Mouse (Mus musculus): Measurements from ENCODE around the gene Ash1l.
A peak's percentile ranks its signal among the peaks of the same experiment; 100 is the strongest.

Gene Ash1l

DNA sequence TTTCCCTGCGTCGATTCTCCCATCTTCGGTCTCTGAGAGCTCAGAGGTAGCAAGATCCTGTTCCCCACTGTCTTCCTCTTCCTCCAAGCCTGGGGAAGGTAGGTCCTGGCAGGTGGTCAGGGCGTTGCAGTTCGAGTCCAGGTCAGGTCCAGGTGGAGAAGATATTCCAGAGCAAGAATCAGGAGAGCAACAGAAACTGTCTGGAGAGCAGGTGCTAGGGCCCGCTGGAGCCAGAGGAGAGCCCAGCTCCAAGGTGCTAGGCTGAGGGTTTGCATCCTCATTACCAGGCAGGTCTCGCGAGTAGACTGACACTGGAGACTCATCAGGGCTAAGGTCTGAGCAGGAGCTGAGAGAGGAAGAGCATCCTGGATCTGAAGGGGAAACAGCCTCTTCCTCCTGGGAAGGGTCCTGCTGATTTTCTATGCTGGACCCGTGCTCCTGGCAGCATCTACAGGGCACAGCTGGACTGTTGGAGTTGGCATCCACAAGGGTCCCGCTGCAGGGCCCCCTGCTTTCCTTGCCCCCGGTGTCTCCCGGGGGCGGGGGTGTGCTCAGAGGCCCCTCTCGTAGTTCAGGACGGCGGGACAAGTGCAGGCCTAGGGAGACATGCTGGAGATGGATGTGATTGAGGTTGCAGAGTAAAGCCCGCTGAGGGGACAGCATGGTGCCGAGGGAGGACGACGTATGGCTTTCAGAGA is 141.5 kb downstream of the Ash1l start:
- DNase-seq (ENCODE audit: low read depth) = no peak

DNA sequence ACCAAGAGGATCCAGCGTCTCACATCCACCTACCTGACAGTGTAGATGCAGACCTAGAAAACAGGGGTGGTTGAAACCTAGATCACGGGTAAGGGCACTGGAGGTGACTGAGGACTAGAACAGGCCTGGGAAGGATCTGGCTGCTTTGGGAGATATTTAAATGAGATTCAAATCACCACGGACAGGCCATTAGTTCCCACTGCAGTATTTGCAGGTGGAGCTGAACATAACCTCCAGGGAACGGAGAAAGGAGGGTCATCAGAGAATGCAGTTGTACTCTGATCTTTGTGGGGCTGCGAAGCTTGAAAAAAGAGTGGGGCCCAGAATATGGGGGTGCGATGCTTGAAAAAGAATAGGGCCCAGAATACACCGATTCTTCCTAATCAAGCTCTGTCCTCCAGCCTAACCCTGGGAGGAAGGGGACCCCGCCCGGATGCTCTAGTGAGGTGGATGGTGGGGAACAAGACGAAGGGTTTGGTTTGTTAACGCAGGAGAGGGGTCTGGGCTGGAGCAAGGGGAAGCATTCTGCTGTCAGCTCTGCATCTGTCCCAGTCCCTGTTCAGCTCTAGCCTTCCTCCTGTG is 142.2 kb downstream of the Ash1l start:
- no peak for DNase-seq (ENCODE audit: low read depth)

DNA sequence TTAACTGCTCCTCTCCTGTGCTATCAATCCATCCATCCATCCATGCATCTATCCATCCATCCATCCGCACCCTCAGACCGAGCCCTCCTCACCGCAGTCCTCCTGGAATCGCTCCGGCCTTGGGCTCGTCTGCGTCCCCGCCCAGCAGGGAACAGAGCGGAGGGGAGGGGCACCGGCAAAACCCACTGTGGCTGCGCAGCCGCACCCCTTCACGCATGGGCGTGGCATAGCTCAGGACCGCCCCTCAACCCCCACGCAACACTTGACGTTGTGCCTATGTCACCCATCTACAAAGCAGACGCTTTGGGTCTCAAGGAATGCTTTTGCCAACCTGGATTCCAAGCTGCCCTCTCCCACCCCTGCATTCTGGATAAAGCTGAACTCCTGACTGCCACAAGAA is 142.8 kb downstream of the Ash1l start, which contains the start of gene Rusc1:
Gene Rusc1, minus strand, starts transcription at position 137 of the 400 bp plus-strand sequence.
- DNase-seq (ENCODE audit: low read depth) = no peak

DNA sequence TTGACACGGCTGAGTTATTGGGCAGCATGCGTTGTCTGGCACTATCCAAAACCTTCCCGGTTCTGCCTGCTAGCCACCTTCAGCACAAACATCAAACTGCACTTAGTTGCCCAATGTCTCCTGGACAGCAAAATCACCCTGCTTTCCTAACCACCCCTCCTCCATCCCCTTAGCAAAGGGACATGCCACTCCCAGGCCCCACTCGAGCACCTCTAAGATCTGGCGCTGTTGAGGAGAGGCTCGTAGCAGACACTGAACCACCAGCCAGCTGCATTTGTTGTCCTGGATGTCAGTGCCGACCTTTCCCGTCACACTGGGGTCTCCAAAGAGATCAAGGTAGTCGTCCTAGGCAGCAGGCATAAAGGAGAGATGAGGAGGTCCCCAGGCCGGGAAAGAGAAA is 143.6 kb downstream of the Ash1l start:
- no peak for DNase-seq (ENCODE audit: low read depth)

DNA sequence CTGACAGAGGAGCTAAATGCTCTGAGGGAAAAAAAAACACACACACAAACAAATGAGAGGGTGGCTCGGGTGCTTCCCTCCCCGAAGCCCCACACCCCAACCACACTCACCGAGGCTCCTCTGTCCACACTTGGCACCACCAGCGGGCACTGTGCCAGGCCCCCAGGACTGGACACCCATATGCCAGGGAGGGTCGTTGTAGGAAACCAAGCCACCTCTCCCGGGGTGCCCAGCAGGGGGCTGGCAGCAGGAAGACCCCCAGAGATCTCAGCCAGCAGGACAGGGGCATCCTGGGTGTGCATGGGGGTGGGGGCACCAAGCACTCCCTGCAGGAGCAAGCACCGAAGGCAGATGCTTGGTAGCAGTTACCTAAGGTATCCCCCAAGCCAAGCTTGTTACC is 150.4 kb downstream of the Ash1l start, which contains the start of gene Gm43738:
Gene Gm43738, minus strand, starts transcription at position 289 of the 400 bp plus-strand sequence.
- DNase-seq (ENCODE audit: low read depth) = no peak

DNA sequence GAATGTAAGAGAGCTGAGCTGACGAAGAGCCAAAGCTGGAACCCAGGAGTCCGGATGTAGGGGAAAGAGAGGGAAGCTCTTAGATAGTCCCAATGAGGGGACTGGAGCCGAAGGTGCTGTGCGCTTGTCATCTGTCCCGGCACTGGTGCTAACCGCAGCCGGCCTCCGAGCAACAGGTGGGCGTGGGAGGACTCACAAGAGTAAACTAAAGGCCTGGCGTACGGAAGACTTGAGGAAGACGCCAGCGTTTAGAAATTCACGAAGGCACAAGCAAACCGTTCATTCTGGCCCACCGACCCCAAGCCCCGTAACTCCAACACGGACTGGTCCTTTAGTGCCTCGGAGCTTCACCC is 151.0 kb downstream of the Ash1l start:
- no peak for DNase-seq (ENCODE audit: low read depth)

DNA sequence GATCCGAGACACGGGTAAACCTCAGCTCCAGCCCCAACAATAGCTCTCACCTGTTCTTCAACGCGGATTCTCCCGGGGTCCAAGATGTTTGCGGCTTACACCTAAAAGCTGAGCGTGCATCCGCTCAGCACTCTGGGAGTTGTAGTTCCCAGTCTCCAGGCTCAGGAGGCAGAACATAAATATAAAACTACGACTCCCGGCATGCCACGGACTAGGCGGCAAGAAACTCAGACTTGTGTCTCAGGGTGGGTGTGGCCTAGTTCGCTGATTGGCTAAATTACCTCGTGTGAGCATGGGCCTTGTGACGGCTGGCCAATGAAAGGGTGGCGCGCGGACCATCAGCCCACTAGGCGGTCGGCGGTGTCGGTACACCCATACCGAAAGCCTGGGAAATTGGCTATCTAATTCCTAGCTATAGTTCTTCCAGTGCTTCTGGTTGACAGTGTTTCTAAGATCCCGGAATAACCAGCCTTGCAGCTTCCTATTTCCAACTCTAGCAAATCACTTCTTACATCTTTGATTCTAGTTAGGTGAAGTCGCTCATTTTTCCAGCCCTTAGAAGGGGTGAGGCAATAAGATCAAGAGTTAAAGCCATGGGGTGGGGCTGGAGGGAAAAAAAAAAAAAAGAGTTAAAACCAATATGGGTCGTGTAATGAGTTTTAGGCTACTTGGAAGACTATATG is 151.5 kb downstream of the Ash1l start, which contains the start of gene Fdps:
Gene Fdps, minus strand, starts transcription at position 148 of the 683 bp plus-strand sequence.
- peak; percentile 97 for DNase-seq (ENCODE audit: low read depth)

DNA sequence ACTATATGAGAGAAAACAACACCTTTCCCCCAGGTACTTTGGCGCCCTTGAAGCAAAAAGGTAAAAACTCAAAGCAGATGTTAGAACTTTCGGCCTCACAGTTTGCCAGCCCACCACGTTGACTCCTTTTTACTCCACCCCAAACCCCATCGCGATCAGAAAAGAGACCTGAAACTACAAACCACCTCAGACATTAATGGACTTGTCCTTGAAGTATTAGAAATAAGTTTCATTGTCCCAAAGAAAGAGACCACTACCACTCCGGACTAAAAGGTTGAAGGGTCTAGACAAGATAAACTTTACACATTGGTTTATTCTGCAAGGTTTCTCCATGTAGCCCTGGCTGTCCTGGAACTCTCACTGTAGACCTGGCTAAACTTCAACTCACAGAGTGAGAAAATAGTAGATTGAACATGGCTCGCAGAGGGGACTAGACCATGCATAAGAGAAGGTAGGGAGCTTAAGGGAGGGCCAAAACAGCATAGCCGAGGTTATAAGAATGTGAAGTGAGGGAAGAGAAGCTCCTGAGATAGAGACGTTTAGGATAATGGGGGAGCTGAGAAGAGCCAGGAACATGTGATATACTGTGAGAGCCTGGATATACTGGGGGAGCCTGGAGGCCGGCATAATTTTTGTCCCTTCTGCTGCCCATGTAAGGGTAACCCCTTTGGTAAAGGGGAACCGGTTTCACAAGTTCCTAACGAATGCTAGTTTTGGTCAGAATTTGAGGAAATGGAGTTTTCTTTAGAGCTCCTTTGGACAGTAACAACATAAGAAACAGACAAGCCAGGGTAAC is 152.3 kb downstream of the Ash1l start:
- no peak for DNase-seq (ENCODE audit: low read depth)

DNA sequence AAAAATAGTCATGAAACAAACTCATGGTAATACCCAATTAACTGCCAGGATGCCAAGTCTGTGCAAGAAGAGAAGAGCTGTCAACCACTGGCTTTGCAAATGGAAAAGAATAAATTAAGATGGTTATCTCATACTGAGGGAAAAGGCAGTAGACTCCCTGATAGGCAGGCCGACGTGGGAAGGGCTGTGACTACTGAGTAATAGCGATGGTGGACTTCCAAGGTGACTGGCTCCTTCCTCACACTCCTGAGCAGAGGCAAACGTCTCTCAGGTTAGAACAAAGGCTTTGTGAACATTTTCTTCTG is 152.8 kb downstream of the Ash1l start:
- DNase-seq (ENCODE audit: low read depth) = no peak

DNA sequence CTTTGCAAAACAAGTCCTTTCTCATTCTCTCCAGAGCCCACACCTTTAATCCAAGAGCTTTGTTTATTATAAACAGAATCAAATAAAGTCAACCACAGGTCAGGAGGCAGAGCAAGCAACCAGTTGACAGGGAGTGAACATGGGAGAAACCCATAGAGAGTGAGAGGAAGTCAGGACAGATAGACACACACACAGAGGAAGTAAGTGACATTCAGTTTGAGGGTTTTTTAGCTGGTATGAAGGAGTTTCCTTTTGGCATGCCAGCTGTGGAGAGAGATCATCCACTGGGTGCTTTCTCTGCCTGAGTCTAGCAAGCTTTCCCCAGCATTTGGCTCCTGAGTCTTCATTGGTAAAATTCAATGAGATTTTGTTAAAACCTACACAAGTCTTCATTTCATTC is 156.5 kb downstream of the Ash1l start:
- no peak for DNase-seq (ENCODE audit: low read depth)

DNA sequence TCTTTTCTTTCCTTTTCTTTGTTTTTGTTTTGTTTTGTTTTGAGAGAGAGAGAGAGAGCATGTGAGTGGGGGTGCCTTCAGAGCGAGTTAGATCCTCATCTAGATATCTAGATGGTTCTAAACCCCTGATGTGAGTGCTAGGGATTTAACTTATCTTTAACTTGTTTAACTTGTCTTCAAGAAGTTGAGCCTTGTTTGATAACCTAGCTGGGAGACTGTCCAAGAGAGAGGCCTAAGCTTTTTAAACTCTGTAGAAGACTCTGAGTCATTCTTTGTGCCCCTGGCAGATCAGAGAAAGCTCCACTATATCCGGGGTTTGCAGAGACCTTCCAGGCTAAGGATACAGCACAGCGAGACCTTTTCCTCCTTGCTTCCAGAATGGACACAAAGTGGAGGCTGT is 157.1 kb downstream of the Ash1l start:
- DNase-seq (ENCODE audit: low read depth) = no peak

DNA sequence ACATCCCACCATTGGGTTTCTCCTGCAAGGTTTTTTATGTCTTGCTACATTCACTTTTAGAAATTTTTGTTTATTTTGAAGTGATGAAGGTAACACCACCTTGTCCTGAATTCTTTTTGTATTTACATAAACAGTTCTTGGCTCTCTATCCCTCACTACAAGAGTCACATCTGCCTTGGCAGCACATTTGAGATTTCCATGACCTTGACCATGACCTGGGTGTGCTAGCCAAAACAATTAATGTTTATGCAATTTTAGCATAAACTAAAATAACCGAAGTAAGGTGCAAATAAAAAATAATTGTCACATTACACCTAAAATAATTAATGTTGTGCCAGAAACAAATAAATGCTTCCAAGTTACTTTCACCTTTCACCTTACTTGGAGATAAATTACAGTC is 157.7 kb downstream of the Ash1l start:
- DNase-seq (ENCODE audit: low read depth) = no peak

DNA sequence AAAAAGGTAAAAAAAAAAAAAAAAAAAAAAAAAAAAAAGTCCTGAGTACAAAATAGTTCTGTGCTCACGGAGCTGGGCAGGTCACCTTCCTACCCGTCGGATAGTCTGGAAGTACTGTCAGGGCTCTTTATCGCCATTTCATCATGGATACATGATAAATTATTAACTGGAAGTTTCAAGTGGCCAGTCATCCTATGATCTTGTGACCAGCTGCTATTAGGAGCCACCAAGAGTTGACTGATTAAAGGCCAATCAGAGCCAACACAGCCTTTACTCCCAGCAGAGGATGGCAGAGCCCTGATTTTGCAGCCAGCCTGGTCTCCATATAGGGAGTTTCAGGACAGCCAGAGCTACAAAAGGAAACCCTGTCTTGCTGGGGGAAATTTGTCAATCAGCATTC is 162.6 kb downstream of the Ash1l start:
- no peak for DNase-seq (ENCODE audit: low read depth)

DNA sequence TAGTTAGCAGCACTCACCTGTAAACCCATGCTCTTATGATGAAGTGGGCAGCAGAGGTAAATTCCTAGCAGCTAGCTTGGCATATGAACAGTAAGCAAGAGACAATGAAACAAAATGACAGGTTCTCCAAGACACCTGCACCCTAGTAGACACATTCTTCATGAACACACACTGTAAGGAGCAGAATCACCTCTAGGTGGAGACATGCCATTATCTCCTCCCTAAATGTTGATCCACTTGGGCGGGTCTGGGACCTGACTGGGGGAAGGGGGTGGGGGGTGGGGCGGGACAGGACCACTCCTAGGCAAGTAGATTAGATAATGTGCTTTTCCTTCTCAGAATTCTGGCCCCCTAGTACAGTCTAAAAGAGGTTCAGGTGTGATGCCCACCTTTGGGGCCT is 165.1 kb downstream of the Ash1l start:
- DNase-seq (ENCODE audit: low read depth) = no peak

DNA sequence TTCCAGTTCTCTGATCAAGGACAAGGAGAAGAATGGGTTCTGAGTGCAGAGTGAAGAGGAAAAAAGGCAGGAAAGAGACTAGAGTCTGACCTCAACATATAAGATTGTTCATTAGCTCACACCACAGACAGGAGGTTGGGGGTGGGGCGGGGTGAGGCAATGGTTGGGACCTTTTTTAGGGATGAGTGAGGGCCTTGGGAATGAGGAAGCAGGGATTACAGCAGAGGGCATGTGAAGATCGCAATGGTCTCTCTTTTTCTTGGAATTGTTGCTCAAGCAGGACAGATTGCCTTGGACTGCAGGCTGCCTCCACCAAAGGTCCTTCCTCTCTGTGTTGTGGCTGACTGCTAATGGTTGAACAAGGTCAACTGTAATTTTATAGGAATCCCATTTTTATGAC is 172.9 kb downstream of the Ash1l start:
- no peak for DNase-seq (ENCODE audit: low read depth)

DNA sequence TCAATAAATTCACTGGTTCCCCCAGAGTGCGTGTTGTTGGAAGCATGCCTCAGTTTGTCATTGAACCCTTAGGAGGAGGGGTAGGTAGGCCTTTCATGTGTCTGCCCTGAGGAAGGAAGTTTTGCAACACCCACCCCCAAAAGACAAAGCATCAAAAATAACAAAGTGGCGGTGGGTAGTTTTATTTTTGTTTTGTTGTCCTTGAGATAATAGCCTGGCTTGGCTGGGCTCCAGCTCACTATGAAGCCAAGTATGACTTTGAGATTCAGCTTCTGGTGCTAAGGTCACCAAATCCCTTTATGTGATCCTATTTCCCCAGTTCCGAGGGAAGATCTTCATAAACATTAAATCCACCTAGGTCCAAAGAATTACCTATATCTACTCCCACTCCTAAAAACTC is 173.8 kb downstream of the Ash1l start:
- DNase-seq (ENCODE audit: low read depth) = no peak

DNA sequence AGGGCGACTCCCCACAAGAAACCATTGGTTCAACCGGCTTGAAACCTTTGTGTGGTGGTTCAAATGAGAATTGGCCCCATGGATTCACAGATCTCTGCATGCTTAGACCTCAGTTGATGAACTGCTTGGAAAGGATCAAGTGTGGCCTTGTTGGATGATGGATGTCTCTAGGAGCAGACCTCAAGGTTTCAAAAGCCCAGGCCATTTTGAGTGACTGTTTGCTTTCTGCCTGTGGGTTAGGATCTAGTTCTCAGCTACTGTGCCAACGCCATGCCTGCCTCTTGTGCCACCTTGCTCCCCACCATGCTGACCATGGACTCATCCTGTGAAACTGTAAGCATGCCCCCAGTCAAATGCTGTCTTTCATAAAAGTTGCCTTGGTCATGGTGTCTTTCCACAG is 175.6 kb downstream of the Ash1l start:
- no peak for DNase-seq (ENCODE audit: low read depth)
